In genomic region chr9:96364141-96364838, GRCm38 (mm10) we compare ENCODE assay signal across 8 mouse cellular contexts. TPM values are rescaled to one million over a fixed set of nuclear protein-coding genes. Genes with fewer than 3 reads are reported as not detected.
DNase-seq lines count a peak whose midpoint lies in the region; ATAC-seq and TF ChIP-seq lines count a peak whose summit lies in the region.

TSS of gene Atp1b3 (minus strand) at chr9:96364442.

- peak; percentile 90 for ATAC-seq in cerebellum, adult (ENCODE audit: insufficient number of reproducible peaks, low FRiP score, low TSS enrichment)
- peak; percentile 98 for ATAC-seq in forebrain, embryonic 14.5 days
- ATAC-seq in neural tube, embryonic 15.5 days (ENCODE audit: low FRiP score) = peak; percentile 98

- peaks cover 1% of the 10 kb centered on the region for H3K4me1 ChIP-seq in ES-Bruce4 (ENCODE audit: control insufficient read depth, insufficient read depth, low read length)
- peaks cover 18% of the 10 kb centered on the region for H3K4me1 ChIP-seq in forebrain, embryonic 14.5 days (ENCODE audit: control insufficient read depth, insufficient read depth, low read length)
- H3K4me1 ChIP-seq in neural tube, embryonic 15.5 days = peaks cover 27% of the 10 kb centered on the region

- H3K36me3 ChIP-seq in ES-Bruce4 (ENCODE audit: control insufficient read depth, insufficient read depth, low read length, poor library complexity, severe bottlenecking) = no peaks in the 10 kb centered on the region; the same call in 1 of the 2 replicates
- peaks cover 4% of the 10 kb centered on the region; the same call in 1 of the 2 replicates for H3K36me3 ChIP-seq in forebrain, embryonic 14.5 days (ENCODE audit: control insufficient read depth, insufficient read depth, low read length)
- no peaks in the 10 kb centered on the region for H3K36me3 ChIP-seq in neural tube, embryonic 15.5 days

- intact Hi-C loops in heart, postnatal 14 days (cut with DNase I) = loop anchor here (5.0 kb wide), 1 partner anchor 113 kb away; the partner anchor contains the start of gene Rnf7

- H3K9ac ChIP-seq in ES-Bruce4 (ENCODE audit: low read depth, poor library complexity, severe bottlenecking) = peak within 1 kb of the TSS; percentile 98
- H3K9ac ChIP-seq in forebrain, embryonic 14.5 days (ENCODE audit: low read length) = peak within 1 kb of the TSS; percentile 93
- peak within 1 kb of the TSS; percentile 70 for H3K9ac ChIP-seq in neural tube, embryonic 15.5 days (replicated peaks)

- DNase-seq in forebrain, embryonic 14.5 days (ENCODE audit: low spot score) = peak; percentile 95
- DNase-seq in heart, postnatal 14 days = peak; percentile 100
- peak; percentile 99 for DNase-seq in layer of hippocampus, adult 11-12 months (ENCODE audit: low spot score)
- peak; percentile 98 for DNase-seq in lung, adult 18-20 months
- DNase-seq in testis, postnatal 14 days (ENCODE audit: low spot score) = peak; percentile 99

- WGBS in forebrain, embryonic 14.5 days = under 1% methylated on average over 65 of the region's 81 CpGs
- WGBS in neural tube, embryonic 15.5 days = under 1% methylated on average over 69 of the region's 81 CpGs

- peak within 1 kb of the TSS; percentile 74 for H3K27ac ChIP-seq in ES-Bruce4 (ENCODE audit: insufficient read depth, low read length)
- H3K27ac ChIP-seq in forebrain, embryonic 14.5 days (ENCODE audit: low read depth, low read length) = peak within 1 kb of the TSS; percentile 91
- H3K27ac ChIP-seq in neural tube, embryonic 15.5 days (replicated peaks) = peak within 1 kb of the TSS; percentile 90

- TF ChIP-seq EP300 in ES-Bruce4 (IDR thresholded peaks at IDR 0.05; ENCODE audit: insufficient read depth, low read depth, low read length) = no peak

- TF ChIP-seq CTCF in ES-Bruce4 (IDR thresholded peaks at IDR 0.05; ENCODE audit: low read depth, low read length) = no peak

- no peaks in the 10 kb centered on the region for H3K9me3 ChIP-seq in ES-Bruce4 (replicated peaks; ENCODE audit: control insufficient read depth, insufficient read depth, low read length, poor library complexity, severe bottlenecking)
- no peaks in the 10 kb centered on the region for H3K9me3 ChIP-seq in forebrain, embryonic 14.5 days (replicated peaks; ENCODE audit: control insufficient read depth, low read length)
- H3K9me3 ChIP-seq in neural tube, embryonic 15.5 days (replicated peaks) = no peaks in the 10 kb centered on the region

- peak within 1 kb of the TSS; percentile 66 for H3K4me2 ChIP-seq in forebrain, embryonic 14.5 days (ENCODE audit: low read length)
- H3K4me2 ChIP-seq in neural tube, embryonic 15.5 days = peak within 1 kb of the TSS; percentile 66

- TF ChIP-seq POLR2A in ES-Bruce4 (IDR thresholded peaks at IDR 0.05; ENCODE audit: insufficient read depth, low read length) = peak; percentile 61

- peak within 1 kb of the TSS; percentile 95 for H3K4me3 ChIP-seq in ES-Bruce4 (ENCODE audit: low read depth, low read length)
- peak within 1 kb of the TSS; percentile 78 for H3K4me3 ChIP-seq in forebrain, embryonic 14.5 days (ENCODE audit: low read depth, low read length)
- H3K4me3 ChIP-seq in neural tube, embryonic 15.5 days (replicated peaks) = peak within 1 kb of the TSS; percentile 91

- H3K27me3 ChIP-seq in ES-Bruce4 (ENCODE audit: control insufficient read depth, insufficient read depth, low read length, poor library complexity, severe bottlenecking) = no peaks in the 10 kb centered on the region
- H3K27me3 ChIP-seq in forebrain, embryonic 14.5 days (replicated peaks; ENCODE audit: control insufficient read depth, insufficient read depth, low read length) = no peaks in the 10 kb centered on the region
- H3K27me3 ChIP-seq in neural tube, embryonic 15.5 days (replicated peaks) = no peaks in the 10 kb centered on the region

RNA-seq across cellular contexts. Expression of gene Atp1b3, which starts in this region (rescaled TPM):
- polyA plus RNA-seq in ES-Bruce4 (2011; ENCODE audit: insufficient read depth, insufficient read length, low read depth, missing spikeins) = 133 and 146 TPM in 2 replicates
- 143 and 163 TPM in 2 replicates for polyA plus RNA-seq in forebrain, embryonic 14.5 days (2014; fragmentation: Nextera tagmentation; extraction: Ambion mirVana)
- 10 to 100 TPM; 70.8 to 72.2 TPM for total RNA-seq in heart, postnatal 14 days (2021)
- polyA plus RNA-seq in neural tube, embryonic 15.5 days (2015; fragmentation: Nextera tagmentation; extraction: Ambion mirVana) = 177 and 189 TPM in 2 replicates

Comparison
In these comparisons a context has a peak if more than half of its experiments do, and no peak if none do; other contexts are left out.
1. Peak in every context shown above with its lines: DNase-seq, ATAC-seq, H3K4me3 ChIP-seq and H3K27ac ChIP-seq.